Mouse (Mus musculus) neutrophil, adult 5-6 weeks (primary cell): Measurements from ENCODE around the gene Cux1. TPM values are rescaled to one million over a fixed set of nuclear protein-coding genes. Genes with fewer than 3 reads are reported as not detected.

Experiments used
- ATAC-seq: fragments of 151-379, 151-347 bp; 2 replicates; pipeline ENCODE4 v1.8.0; 2017; ENCODE audit warnings: mild to moderate bottlenecking, moderate TSS enrichment; ENCODE audit not compliant: insufficient number of reproducible peaks, poor library complexity, low FRiP score, severe bottlenecking; ENCODE audit errors: extremely low read depth
- total RNA-seq: library from RNA; stranded (forward); fragments of 200-1000 nt; gene quantifications from 2 replicates; pipeline ENCODE4 v1.2.3, GENCODE M21; 2017

The Cux1 gene
- total RNA-seq, 1 experiment from 2014 or later, result 126 TPM

DNA sequence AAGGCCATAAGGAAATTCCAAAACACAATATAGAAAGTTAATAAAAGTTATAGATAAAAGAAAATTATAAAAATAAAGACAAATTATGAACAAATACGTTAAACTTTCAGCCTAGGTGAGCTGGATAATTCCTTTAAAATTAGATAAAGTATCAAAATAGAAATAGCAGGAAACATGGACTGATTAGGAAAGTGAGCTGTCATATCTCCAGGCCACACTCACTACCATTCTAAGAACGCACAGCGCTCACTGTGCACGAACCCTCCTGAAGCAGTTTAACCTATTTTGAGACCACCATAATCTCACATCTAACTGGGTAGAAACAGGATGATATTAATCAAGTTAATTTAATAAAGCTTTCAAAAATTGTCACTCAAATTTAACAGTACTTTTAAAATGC, 22.2 kb downstream of the Cux1 start:
- ATAC-seq, result no peak

DNA sequence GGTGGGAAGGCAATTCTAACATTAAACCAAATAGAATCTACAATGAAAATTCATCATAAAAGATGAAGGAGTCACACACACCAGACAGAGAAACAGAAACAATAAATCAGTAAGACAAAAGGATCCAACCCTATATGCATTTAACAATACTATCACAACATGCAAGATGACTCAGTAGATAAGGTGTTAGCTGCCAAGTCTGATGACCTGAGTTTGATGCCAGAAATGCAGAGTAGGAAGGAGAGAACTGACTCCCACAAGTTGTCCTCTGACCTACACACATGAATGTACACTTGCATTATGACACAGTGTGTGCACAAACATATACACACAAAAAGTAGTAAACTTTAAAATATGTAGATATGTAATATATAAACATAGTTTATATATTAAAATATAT, 24.1 kb downstream of the Cux1 start:
- no peak for ATAC-seq

DNA sequence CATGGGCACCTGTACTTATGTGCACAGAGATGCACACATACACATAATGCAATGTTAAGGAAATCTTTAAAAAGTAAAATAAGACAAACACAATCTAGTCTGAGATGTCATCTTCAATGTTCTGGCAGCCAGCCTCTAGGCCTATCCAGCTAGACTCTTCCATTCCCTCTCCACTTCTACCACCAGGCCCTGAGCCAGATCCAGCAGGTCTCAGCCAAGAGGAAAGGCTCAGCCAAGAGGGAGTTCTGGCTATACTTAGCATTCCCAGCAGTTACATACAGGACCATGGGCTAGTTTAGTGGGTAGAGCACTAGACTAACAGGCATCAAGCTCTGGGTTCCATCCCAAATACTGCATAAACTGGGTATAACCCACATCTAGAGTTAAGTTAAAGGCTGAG, 26.3 kb downstream of the Cux1 start:
- ATAC-seq, result no peak

DNA sequence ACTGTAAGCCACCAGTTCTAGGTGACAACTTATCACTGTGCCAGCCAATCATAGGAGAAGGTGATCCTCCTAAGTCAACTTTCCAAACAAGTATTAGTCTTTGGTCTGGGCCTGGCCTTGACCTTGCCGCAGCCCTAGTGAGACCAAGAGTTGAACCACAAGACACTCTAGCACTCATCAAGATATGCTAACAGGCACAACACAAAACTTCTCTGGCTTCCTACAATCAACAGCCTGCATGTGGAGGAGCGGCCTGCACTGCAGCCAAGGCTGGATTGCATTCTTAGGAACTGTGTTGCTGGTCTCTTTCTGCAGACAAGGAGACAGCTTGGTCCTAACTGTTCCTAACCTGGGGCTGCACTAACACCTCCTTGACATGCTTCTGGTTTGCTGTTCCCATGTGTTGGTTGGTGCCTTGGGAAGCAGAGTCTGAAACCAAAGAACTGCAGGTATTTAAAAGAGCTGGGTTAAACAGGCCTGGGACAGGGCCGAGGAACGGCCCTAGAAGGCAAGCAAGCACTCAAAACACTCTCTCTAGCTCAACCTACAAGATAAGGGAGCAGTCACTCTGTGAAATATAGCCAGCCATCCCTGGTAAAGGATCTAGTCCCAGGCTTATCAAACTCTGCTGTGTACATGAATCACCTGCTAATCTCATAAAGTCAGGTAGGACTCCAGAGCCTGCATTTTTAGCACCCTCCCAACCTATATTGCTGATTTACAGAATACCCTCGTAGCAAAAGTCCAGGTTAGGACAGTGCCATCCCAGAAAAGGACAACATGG, 27.0 kb downstream of the Cux1 start:
- no peak for ATAC-seq

DNA sequence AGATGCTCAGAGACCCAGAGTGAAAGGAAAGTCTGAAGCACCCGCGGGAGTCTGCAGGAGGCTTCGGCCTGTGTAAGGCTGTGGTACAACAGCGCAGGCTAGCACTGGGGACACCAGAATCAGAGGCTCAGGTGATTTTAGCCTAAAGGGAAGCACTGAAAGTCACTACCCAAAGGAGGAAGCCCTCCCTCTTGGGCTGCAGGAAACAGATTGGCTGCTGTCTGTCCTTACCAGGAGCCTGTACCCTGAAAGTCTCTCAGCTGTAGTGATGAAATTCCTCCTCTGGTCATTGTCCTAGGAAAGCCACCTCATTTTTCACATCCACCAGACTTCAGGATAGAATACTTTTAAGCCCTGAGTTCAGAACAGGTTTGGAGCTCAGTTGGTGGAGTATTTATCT, 30.5 kb downstream of the Cux1 start:
- ATAC-seq, result no peak

DNA sequence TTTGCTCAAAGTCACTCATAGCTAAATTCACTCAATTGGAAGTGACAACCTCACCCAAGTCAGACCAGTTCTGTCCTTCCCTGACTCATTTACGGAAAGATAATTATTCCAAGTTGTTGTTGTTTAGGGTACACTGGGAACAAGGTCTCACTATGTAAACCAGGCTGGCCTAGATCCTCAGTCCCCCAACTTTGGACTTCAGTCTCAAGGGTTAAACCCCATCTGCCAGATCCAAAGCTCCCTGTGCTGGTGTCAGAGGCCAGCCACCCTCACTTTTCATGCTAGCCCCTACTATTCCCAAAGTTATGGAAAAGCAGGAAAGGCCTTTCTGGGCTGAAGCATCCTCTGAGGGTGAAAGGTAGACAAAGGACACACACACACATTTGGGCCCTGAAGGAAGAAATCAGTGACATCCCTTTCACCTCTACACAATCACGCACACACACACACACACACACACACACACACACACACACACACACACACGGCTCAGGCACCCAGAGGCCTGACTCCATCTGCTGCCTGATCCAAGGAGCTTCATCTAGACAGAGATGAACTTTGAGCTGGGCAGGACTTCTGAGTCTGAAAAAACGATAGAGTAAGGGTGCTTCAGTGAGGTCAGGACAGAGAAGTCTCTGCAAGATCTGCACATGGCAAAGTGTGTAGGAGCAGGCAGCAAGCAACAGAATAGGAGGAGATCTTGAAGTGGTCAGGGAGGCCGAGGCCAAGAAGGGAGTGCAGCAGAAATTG, 31.1 kb downstream of the Cux1 start:
- no peak for ATAC-seq

DNA sequence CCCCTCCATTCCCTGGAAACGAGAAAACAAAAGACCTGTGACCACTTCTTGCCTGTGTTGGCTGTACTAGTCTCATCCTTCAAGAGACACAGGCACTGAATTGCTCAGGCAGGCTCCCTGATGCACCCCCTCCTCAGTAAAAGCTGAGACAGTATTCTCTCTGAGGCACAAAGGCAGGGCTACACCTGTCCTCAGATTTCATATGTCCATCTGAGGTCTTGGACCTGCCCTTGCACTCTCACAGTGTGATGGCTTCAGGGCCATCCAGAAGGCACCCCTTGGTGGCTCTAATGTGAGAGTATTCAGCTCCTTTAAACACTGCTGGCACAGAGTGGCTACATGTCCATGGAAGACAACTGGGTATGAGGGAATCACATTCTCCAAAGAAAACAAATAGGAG, 32.1 kb downstream of the Cux1 start:
- ATAC-seq, result no peak

DNA sequence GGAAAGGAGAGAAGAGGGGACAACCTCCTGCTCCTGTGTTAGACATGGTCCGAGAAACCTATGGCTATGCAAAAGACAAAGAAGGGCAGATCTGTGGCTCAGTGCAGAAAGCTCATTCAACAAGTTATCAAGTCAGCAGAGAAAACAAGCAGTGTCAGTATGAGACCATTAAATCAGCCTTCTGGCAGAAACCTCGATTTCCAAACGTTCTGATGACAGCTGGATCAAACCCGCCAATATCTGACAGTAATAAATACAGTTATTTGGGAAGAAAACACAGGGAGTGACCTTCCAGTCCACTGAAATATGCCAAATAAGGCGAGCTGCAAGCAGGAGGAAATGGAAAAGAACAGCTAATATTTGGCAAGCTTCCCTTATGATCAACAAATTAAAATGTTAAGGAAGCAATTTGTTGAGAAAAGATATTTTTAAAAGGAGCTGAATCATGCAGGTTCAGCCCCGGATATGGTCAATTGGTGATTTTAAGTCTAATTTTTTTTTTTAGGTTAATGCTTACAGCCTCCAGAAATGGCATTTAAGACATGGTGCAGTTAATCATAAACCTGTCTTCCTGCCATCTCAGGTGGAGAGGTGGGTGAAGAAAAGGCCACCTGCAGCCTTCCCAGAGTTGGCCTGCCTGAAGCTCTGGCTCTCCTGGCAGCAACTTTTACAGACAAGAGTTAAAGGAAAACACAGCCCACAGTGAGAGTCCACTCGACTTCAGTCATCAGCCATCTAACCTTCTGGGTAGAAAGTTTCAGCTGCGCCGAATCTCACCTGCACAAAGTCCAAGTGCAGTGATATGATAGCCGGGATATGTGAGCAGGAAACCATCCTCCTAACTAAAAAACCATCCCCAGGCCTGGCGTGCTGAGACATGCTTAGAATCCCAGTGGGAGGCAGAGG, 33.7 kb downstream of the Cux1 start:
- no peak for ATAC-seq

DNA sequence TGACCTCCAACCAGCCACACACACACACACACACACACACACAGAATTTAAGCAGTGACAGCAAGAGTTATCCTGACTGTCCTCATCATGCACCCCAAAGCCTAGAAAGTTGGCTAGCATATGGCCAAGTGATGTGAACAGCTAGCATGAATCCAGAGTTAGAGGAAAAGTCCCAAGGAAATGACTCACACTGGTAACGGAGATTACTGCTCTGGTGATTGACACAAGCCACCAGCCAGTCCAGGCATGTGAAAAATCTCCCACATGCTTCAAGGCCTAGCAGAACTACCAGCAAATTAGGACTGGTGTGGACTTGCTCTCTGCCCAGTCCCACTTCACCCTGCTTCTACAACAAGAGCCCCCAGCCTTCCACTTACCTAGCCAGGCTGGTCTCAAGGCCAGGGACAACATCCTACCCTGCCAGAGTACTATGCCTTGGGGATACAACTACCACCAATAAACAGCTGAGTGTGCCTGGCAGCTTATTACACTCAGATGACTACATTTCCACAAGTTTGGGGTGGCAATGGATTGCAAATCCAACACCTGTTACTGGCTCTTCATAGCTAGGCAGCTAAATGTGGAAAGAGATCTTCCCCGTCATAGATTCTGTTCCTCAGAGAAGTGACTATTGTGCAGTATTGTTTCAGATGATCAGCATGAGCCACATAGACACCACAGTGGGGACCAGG, 35.5 kb downstream of the Cux1 start:
- ATAC-seq, result no peak

DNA sequence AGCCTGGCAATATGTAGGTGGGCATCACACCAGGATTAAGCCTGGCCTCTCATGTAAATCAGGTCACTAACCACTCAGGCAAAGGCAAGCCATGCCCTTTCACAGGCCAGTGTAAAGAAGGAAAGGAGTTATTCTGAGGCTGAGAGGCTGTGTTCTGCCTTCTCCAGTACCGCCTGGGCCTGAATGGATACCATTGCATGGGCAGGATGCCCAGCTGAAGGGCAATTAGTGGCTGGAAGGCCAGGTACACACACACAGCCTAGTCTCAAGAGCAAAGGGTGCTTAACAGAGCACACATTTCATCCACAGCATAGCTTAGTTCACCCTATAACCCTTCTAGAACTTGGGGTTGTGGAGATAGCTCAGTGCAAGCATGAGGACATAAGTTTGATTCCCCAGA, 36.4 kb downstream of the Cux1 start:
- no peak for ATAC-seq

DNA sequence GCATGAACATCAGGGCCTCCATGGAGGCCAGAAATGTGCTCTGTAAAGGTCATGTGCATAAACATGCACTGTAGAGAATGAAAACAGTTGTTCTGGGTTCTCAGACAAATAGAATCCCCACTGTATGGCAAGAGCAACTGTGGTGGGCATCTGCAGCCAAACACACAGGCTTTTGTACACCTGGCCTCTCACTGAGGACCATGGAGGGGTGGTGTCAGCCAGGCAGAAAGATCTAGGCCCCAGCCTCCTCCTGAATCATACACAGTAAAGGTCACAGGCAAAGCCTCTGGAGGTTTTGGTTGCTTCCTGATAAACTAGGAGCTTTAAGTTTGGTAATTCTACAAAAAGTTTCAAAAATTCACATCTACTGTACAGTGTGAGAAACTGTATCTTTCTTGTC, 38.1 kb downstream of the Cux1 start:
- no peak for ATAC-seq

DNA sequence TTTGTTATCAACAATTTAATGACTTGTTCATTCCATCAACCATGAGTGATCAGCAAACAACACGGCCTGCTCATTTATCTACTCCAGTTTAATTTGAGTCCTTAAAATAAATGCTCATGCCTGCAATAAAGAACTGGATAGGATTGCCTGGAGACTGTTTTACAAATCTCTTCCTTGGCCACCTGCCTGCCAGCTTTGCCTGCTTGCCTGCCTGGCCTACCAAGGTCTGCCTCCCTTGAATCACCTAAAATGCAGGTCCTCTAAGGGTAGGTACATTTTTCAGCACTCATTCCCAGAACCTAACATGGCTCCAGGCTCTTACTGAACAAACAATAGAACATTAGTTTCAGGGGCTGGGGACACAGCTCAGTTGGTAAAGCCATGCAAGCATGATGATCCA, 39.4 kb downstream of the Cux1 start:
- ATAC-seq, result no peak

DNA sequence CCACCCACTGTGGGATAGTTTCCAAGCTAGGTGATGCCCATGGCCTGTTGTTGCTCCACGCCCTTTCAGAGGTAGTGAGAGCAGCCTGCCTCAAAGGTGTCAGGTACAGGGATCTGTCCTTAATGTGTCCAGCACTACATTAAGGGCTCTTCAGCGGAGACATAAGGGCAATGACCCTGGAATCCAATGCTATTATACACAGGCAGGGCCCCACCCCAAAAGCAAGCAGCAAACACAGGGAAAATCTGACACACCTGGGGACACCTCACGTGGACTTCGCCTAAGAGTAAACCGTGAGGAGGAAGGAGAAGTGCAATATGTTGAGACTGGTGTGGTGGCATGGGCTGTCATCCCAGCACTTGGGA, 40.8 kb downstream of the Cux1 start:
- no peak for ATAC-seq

DNA sequence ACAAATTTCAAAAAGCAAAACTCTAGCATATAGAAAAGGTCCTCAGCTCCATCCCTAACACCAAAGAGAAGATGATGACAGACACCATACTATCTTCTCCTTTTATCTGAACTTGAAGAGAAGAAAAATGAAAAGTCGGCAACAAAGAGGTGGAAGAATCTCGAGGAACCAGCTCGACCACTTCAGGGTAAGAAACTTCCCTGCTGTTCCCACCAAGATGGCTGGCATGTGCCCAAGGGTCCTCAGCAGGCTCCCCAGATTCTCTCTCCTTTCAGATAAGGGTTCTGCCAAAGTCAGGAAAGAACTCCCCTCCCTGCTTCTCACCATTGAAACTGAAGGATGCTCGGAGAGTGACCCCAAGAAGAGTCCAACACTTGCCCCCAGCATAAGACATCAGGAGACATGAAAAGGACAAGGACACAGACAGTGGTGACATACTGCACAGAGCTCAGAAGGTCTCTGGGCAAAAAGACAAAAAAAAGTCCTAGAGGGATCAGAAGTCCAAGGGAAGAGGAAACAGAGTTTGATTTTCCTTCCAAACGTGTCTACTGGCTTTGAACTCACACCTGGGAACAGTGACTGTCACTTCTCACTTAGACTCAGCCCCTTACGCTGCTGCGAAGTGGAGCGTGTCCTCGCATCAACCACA, 41.3 kb downstream of the Cux1 start:
- no peak for ATAC-seq

DNA sequence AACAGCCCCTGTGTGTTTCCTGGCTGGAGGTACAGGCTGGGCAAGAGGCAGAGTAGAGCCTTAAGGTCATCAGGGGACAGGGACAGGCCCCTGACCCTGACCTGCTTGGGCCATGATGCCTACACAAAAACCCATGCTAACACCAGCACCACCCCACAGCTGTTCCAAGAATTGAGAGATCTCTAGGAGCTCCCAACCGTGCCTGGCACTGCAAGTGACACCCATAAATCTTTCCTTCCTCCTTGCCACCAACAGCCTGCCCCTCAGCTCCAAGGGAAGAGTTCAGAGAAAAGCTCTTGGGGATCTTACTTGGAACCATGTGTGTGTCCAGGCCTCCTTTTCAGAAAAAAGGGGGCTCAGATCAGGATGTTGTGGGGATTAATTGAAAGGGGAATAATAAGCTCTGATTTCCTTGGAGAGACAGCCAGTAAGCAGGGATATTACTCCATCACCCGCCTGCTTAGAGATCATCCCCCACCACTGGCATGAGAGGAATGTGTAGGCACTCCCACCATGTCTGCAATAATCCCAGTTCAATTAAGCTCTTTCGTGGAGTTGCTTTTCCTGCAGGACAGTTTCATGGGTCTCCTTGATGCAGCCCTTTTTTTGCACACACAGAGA, 44.3 kb downstream of the Cux1 start:
- ATAC-seq, result no peak

DNA sequence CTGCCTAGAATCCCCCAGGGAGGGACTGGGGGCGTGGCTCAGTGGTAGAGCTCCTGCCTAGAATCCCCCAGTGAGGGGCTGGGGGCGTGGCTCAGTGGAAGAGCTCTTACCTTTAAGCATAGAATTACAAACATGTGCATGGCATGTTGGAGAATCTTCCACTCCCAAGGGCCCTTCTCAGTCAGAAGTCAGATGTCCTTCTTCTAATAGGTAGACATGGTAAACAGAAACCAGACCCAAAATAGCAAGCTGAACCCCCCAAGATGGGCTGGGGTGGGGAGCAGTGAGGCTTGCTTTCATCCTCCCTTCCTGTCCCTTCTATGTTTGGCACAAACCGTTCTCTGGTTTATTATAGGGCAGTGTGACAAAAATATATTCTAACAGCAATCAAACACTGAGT, 45.6 kb downstream of the Cux1 start:
- no peak for ATAC-seq

DNA sequence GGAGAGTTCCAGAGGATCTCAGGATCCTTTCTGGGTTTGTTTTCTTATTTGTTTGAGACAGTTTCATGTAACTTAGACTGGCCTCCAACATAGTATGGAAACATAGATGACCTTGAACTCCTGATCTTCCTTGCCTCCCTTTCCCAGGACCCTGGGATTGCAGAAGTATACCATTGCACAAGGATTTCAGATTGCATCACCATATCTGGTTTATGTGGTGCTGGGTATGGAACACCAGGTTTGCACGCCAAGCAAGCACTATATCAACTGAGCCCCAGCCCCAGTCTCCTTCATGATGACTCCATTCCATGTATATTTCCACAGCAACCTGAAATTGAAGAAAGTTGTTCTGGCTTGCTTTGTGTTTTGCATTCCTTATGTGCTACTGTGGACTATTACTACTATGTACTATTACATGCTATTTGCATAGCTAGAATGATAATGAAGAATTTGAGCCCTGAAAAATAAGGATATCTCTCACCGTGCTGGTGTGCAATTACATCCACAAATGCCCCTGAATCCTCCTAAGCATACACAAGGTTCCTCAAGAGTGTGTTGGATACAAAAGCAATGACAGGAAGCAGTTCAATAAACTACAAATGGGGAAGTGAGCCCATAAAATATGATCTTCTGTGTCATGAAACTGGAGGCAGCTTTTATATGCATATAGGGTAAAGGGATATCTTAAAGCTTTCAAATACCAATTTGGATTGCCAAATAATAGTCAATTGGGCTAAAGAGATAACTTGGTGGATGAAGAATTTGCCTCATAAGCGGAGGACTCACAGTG, 48.4 kb downstream of the Cux1 start:
- peak; percentile 38; the same call in 1 of the 2 replicates for ATAC-seq

DNA sequence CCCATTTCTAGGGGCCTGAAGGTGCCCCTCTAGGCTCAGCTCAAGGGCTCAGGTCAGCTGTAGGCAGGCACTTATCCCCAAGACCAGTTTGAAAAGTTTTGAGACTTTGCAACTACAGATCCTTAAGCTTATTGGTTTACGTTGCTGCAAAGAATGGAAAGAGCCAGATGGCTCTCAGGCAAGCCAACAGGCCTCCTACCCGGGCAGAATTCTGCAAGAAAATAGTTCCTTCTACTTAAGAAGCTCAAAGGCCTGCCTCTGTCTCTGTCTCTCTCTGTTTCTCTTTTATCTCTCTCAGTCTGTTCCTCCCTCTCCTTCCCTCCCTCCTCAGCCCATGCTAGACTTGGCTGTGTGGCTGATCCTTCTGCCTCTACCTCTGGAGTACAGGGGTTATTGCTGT, 49.8 kb downstream of the Cux1 start:
- no peak for ATAC-seq
